Mouse (Mus musculus) heart, adult 2 months (tissue): Measurements from ENCODE around the gene Adm. TPM values are rescaled to one million over a fixed set of nuclear protein-coding genes. Genes with fewer than 3 reads are reported as not detected.
A peak's percentile ranks its signal among the peaks of the same experiment; 100 is the strongest.

Experiments
- DNase-seq, 2 experiments: peaks; one replicate each; pipeline ENCODE4 v3.0.0; 2021
- H3K27ac ChIP-seq: fragments of 200-600 bp; 2 replicates; pipeline ENCODE4 v1.8.1; 2022
- H3K27me3 ChIP-seq: fragments of 200-500 bp; 2 replicates; pipeline ENCODE4 v1.6.1; 2012; ENCODE audit warnings: mild to moderate bottlenecking, low read length, inconsistent platforms, mixed read lengths; ENCODE audit not compliant: control insufficient read depth, insufficient read depth
- H3K36me3 ChIP-seq: fragments of 200-500 bp; 2 replicates; pipeline ENCODE4 v1.6.1; 2012; ENCODE audit warnings: low read length, inconsistent platforms; ENCODE audit not compliant: control insufficient read depth, insufficient read depth
- H3K4me1 ChIP-seq: fragments of 200-500 bp; 2 replicates; pipeline ENCODE4 v1.6.1; 2011; ENCODE audit warnings: low read length; ENCODE audit not compliant: control insufficient read depth, insufficient read depth
- H3K4me3 ChIP-seq: fragments of 200-600 bp; 2 replicates; pipeline ENCODE4 v1.8.1; 2022
- H3K79me2 ChIP-seq: fragments of 200-500 bp; replicated peaks from 2 replicates; pipeline ENCODE4 v1.6.1; 2012; ENCODE audit warnings: mild to moderate bottlenecking, inconsistent platforms, low read length, moderate library complexity, mixed read lengths; ENCODE audit not compliant: control insufficient read depth, insufficient read depth
- H3K9ac ChIP-seq: fragments of 200-500 bp; 2 replicates; pipeline ENCODE4 v1.6.1; 2012; ENCODE audit warnings: low read depth, mild to moderate bottlenecking, control low read depth, inconsistent platforms, low read length, mixed read lengths
- CTCF ChIP-seq: fragments of 200-600 bp; IDR thresholded peaks from 2 replicates; pipeline ENCODE4 v1.8.1; 2022; ENCODE audit warnings: antibody characterized with exemption, mild to moderate bottlenecking, moderate library complexity
- EP300 ChIP-seq: fragments of 200-500 bp; IDR thresholded peaks from 2 replicates; pipeline ENCODE4 v1.6.1; 2011; ENCODE audit warnings: low read depth, low read length, control low read depth; ENCODE audit not compliant: insufficient read depth
- POLR2A ChIP-seq: fragments of 200-500 bp; IDR thresholded peaks from 2 replicates; pipeline ENCODE4 v1.6.1; 2011; ENCODE audit warnings: mild to moderate bottlenecking, low read depth, low read length, control low read depth; ENCODE audit not compliant: insufficient read depth
- WGBS: fragments of 180-500 bp; shearing (Covaris S2); methylation state at CpG from one replicate; pipeline ENCODE4 v1.1.7; 2018; 5-methylcytosine and 5-hydroxymethylcytosine counted together
- intact Hi-C: fragments of 180-260 bp; cut with DNase I; formaldehyde crosslinking; loops from one replicate; pipeline ENCODE4 v1.15.1; 2025
- polyA plus RNA-seq: library from polyadenylated mRNA; depleted of rRNA; stranded (reverse); fragments of >200 nt; gene quantifications from 2 replicates; pipeline ENCODE4 v1.2.3, GENCODE M21; 2012
- total RNA-seq, 2 experiments: library from RNA; stranded (reverse); gene quantifications; 2 replicates each; pipeline ENCODE4 v1.2.3; 2021

Gene Adm
- total and polyA plus RNA-seq, 3 experiments = 9.0 to 18.1 (median 11.2) TPM

GRCm38 (mm10) chr7:110626186-110627098 lies 1.0 kb upstream of the Adm start:
- peaks cover 7% of the 10 kb centered on the region for H3K4me1 ChIP-seq
- no peaks in the 10 kb centered on the region for H3K27me3 ChIP-seq
- intact Hi-C loops = loop anchor here (1.0 kb wide), 2 partner anchors 12 to 336 kb away; partner anchors contain the start of gene Sbf2
- H3K9ac ChIP-seq = no peak overlapping the region
- TF ChIP-seq EP300 (no peak), CTCF (no peak), POLR2A (no peak)
- H3K79me2 ChIP-seq = no peaks in the 10 kb centered on the region
- H3K36me3 ChIP-seq = no peaks in the 10 kb centered on the region
- WGBS = 36% methylated on average over 28 of the region's 28 CpGs
- H3K27ac ChIP-seq = no peak overlapping the region
- peak overlapping the region; percentile 70; the same call in 1 of the 2 replicates for H3K4me3 ChIP-seq
- peak in 1 of 2 experiments; percentile 40 for DNase-seq

- peak overlapping the region; percentile 69; the same call in 1 of the 2 replicates for H3K27ac ChIP-seq
- H3K27me3 ChIP-seq = no peaks in the 10 kb centered on the region
- no peaks in the 10 kb centered on the region for H3K79me2 ChIP-seq
- TF ChIP-seq POLR2A (no peak), CTCF (peak; percentile 58)
- H3K36me3 ChIP-seq = no peaks in the 10 kb centered on the region
- H3K4me3 ChIP-seq = peak overlapping the region; percentile 70
- 4% methylated on average over 12 of the region's 12 CpGs for WGBS
- H3K9ac ChIP-seq = no peak overlapping the region; the same call in 1 of the 2 replicates
- H3K4me1 ChIP-seq = peaks cover 7% of the 10 kb centered on the region
- peak in 1 of 2 experiments; percentile 58 for DNase-seq
- intact Hi-C loops = loop anchor here (1.0 kb wide), 1 partner anchor 13 kb away; the partner anchor contains the start of gene Sbf2
Observed at GRCm38 (mm10) chr7:110627099-110627482, 370 bp upstream of the Adm start.

DNA sequence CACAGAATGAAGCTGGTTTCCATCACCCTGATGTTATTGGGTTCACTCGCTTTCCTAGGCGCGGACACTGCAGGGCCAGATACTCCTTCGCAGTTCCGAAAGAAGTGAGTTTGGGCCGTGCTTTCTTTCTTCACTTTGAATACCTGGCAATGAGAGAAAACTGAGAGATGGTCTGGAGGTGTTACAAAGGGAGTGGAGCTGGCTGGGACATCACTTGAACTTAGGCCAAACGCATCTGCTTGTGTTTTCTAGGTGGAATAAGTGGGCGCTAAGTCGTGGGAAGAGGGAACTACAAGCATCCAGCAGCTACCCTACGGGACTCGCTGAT lies 776 bp downstream of the Adm start:
- no peak for TF ChIP-seq EP300
- TF ChIP-seq POLR2A = no peak
- no peak for TF ChIP-seq CTCF
- peak overlapping the region; percentile 70 for H3K4me3 ChIP-seq
- DNase-seq = no peak
- H3K27me3 ChIP-seq = no peaks in the 10 kb centered on the region
- H3K79me2 ChIP-seq = no peaks in the 10 kb centered on the region
- peak overlapping the region; percentile 51 for H3K9ac ChIP-seq
- H3K4me1 ChIP-seq = peaks cover 7% of the 10 kb centered on the region
- peak overlapping the region; percentile 69 for H3K27ac ChIP-seq
- under 1% methylated on average over 11 of the region's 11 CpGs for whole genome bisulfite sequencing
- intact Hi-C loops = no loop called here
- H3K36me3 ChIP-seq = no peaks in the 10 kb centered on the region

GRCm38 (mm10) chr7:110628611-110629354 lies 1.3 kb downstream of the Adm start:
- peak overlapping the region; percentile 51 for H3K9ac ChIP-seq
- DNase-seq = peak; percentile 65 to 78
- H3K79me2 ChIP-seq = no peaks in the 10 kb centered on the region
- peaks cover 7% of the 10 kb centered on the region for H3K4me1 ChIP-seq
- peak overlapping the region; percentile 70 for H3K4me3 ChIP-seq
- H3K27me3 ChIP-seq = no peaks in the 10 kb centered on the region
- under 1% methylated on average over 33 of the region's 33 CpGs for WGBS
- H3K36me3 ChIP-seq = no peaks in the 10 kb centered on the region
- TF ChIP-seq CTCF (peak; percentile 60), POLR2A (no peak), EP300 (no peak)
- H3K27ac ChIP-seq = peak overlapping the region; percentile 69
- intact Hi-C loops = no loop called here

DNA sequence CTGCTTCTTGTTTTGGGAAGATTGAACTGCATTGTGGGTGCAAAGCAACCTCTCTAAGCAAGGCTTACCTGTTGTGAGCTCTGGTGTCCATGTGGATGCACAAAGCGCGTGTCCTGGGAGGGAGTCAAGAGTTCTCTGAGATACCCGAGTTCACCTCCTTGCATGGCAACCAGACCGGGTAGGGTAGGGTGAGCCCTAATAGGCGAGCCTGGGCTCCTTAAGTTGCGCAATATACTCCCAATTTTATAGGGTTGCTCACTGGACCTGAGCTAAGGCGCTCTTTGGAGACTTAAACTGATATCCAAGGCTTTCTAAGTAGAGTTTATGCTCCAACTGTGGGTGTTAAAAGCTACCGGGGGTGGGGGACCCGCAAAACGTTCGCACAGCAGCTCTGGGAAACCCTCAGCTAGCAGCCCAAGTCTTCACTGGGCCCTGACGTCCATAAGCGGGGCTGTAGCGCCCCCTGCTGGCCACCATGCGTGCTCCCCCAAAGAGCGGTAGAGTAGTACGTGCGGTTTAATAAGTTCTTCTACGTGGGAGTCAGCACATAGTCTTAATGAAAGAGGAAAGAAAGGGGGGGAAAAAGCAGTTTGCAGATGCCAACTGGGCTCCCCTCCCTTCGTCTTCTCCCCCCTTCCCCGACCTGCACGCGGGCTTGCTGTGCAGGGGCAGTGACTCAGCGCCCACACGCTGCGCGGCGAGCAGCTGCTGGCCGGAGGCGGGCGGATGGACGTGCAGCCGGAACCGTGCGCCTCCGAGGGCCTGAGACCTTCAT lies 2.6 kb downstream of the Adm start:
- Histone ChIP-seq H3K36me3 (no peaks in the 10 kb centered on the region), H3K79me2 (no peaks in the 10 kb centered on the region), H3K9ac (peak overlapping the region; percentile 66), H3K4me3 (peak overlapping the region; percentile 62), H3K27ac (peak overlapping the region; percentile 55), H3K4me1 (peaks cover 7% of the 10 kb centered on the region), H3K27me3 (no peaks in the 10 kb centered on the region)
- TF ChIP-seq EP300 = peak; percentile 91; the same call in 1 of the 2 replicates
- 0 out of 2 replicates have a peak, but pooled peaks have one; percentile 100 for TF ChIP-seq CTCF
- 0 out of 2 replicates have a peak, but pooled peaks have one; percentile 7 for TF ChIP-seq POLR2A
- 5% methylated on average over 36 of the region's 36 CpGs for WGBS
- DNase-seq = peak; percentile 89 to 91
- intact Hi-C loops = loop anchor here (1.0 to 10.0 kb wide), 5 partner anchors 82 to 465 kb away; no protein-coding TSS in a partner anchor
